Mouse (Mus musculus) hematopoietic stem cell, adult 5-6 weeks (primary cell): ENCODE measurements at regions not wholly inside any gene's neighbourhood (a gene's known extent, or its start where the extent isn't known, plus 50 kb on each side); places are given as distances from the start of the nearest gene placed in this dataset.

Experiments
- ATAC-seq, 2 experiments: fragments of 125-278 bp in 1 of 2; replicated peaks in 1 of 2; 2 replicates each; pipeline ENCODE4 v1.8.0; 2016 to 2017; ENCODE audit warnings: inconsistent platforms in 2 of 2, mild to moderate bottlenecking in 2 of 2, moderate number of reproducible peaks in 2 of 2, low read depth in 1 of 2, moderate TSS enrichment in 1 of 2; ENCODE audit not compliant: low FRiP score in 2 of 2, poor library complexity in 2 of 2, severe bottlenecking in 2 of 2, insufficient read depth in 1 of 2, low TSS enrichment in 1 of 2

- no peak for ATAC-seq
These were observed 104.3 kb upstream of the Cpm start for GRCm38 (mm10) chr10:117524926-117525565.

GRCm38 (mm10) chr10:117524101-117524500, 105.2 kb upstream of the Cpm start:
- no peak for ATAC-seq

GRCm38 (mm10) chr10:117522906-117523829, 106.1 kb upstream of the Cpm start:
- no peak for ATAC-seq

- no peak for ATAC-seq
These were observed 106.9 kb upstream of the Cpm start for GRCm38 (mm10) chr10:117522373-117522772.

- ATAC-seq = no peak
These were observed 107.7 kb upstream of the Cpm start for GRCm38 (mm10) chr10:117521315-117522270.

GRCm38 (mm10) chr10:117520536-117521314, 108.6 kb upstream of the Cpm start:
- no peak for ATAC-seq

GRCm38 (mm10) chr10:117519670-117520535, 109.4 kb upstream of the Cpm start:
- no peak for ATAC-seq

GRCm38 (mm10) chr10:117518793-117519669, 110.3 kb upstream of the Cpm start:
- ATAC-seq = no peak

GRCm38 (mm10) chr10:117517800-117518770, 111.2 kb upstream of the Cpm start:
- no peak for ATAC-seq

GRCm38 (mm10) chr10:117517071-117517714, 112.1 kb upstream of the Cpm start:
- no peak for ATAC-seq

GRCm38 (mm10) chr10:117516510-117516909, 112.8 kb upstream of the Cpm start:
- ATAC-seq = no peak

GRCm38 (mm10) chr10:117515777-117516501, 113.4 kb upstream of the Cpm start:
- ATAC-seq = peak in 1 of 2 experiments; percentile 27; a peak in 1 of 4 replicates

GRCm38 (mm10) chr10:117515039-117515438, 114.3 kb upstream of the Cpm start:
- no peak for ATAC-seq
